Mouse (Mus musculus) brain, embryonic 18.5 days (tissue): ENCODE data around the gene Ank2.

Experiments used
- DNase-seq: peaks from one replicate; pipeline ENCODE4 v3.0.0-alpha.2; 2012; ENCODE audit warnings: low read depth, low spot score

Gene Ank2

GRCm38 (mm10) chr3:127124375-127124993, 374.7 kb downstream of the Ank2 start:
- no peak for DNase-seq

GRCm38 (mm10) chr3:127123376-127123775, 375.8 kb downstream of the Ank2 start:
- no peak for DNase-seq

- DNase-seq = no peak
These were observed 380.4 kb downstream of the Ank2 start for GRCm38 (mm10) chr3:127118777-127119176.

GRCm38 (mm10) chr3:127116226-127116625, 382.9 kb downstream of the Ank2 start:
- DNase-seq = no peak

GRCm38 (mm10) chr3:127113238-127113637, 385.9 kb downstream of the Ank2 start:
- DNase-seq = no peak

- DNase-seq = no peak
These were observed 389.7 kb downstream of the Ank2 start for GRCm38 (mm10) chr3:127109413-127109812.

- no peak for DNase-seq
These were observed 390.7 kb downstream of the Ank2 start for GRCm38 (mm10) chr3:127108481-127108880.

GRCm38 (mm10) chr3:127107281-127107680, 391.9 kb downstream of the Ank2 start:
- no peak for DNase-seq

GRCm38 (mm10) chr3:127101326-127101725, 397.8 kb downstream of the Ank2 start:
- no peak for DNase-seq

GRCm38 (mm10) chr3:127097745-127098144, 401.4 kb downstream of the Ank2 start:
- no peak for DNase-seq

- DNase-seq = no peak
These were observed 402.0 kb downstream of the Ank2 start for GRCm38 (mm10) chr3:127097106-127097505.

- no peak for DNase-seq
These were observed 405.5 kb downstream of the Ank2 start for GRCm38 (mm10) chr3:127093631-127094030.

- DNase-seq = no peak
These were observed 411.6 kb downstream of the Ank2 start for GRCm38 (mm10) chr3:127087574-127087973.

- DNase-seq = no peak
These were observed 412.2 kb downstream of the Ank2 start for GRCm38 (mm10) chr3:127086834-127087506.

- no peak for DNase-seq
These were observed 421.8 kb downstream of the Ank2 start for GRCm38 (mm10) chr3:127077369-127077768.

GRCm38 (mm10) chr3:127075531-127076280, 423.4 kb downstream of the Ank2 start:
- DNase-seq = no peak

- DNase-seq = peak; percentile 14
These were observed 427.7 kb downstream of the Ank2 start for GRCm38 (mm10) chr3:127071471-127071870.

GRCm38 (mm10) chr3:127063654-127064386, 435.3 kb downstream of the Ank2 start:
- DNase-seq = no peak

- DNase-seq = no peak
These were observed 439.5 kb downstream of the Ank2 start for GRCm38 (mm10) chr3:127059671-127060070.

GRCm38 (mm10) chr3:127041288-127041687, 457.9 kb downstream of the Ank2 start:
- no peak for DNase-seq

- DNase-seq = no peak
These were observed 460.6 kb downstream of the Ank2 start for GRCm38 (mm10) chr3:127038570-127038969.

- DNase-seq = no peak
These were observed 463.0 kb downstream of the Ank2 start for GRCm38 (mm10) chr3:127036118-127036517.
